Mouse (Mus musculus) forebrain, embryonic 11.5 days (tissue): ENCODE results near the gene Gm21903. TPM values are rescaled to one million over a fixed set of nuclear protein-coding genes. Genes with fewer than 3 reads are reported as not detected.

Experiments
- polyA plus RNA-seq: library from polyadenylated mRNA; unstranded; fragments of >200 nt; fragmentation: Nextera tagmentation; extraction: Ambion mirVana; gene quantifications from 2 replicates; pipeline ENCODE4 v1.2.1, GENCODE M21; 2014

The Gm21903 gene
- polyA plus RNA-seq, 1 experiment from 2014 or later, result not detected

Other genes starting within 250 kb of the Gm21903 start
- not detected in 2 replicates for gene Esp24, start 6.6 kb downstream of the Gm21903 start, polyA plus RNA-seq
- not detected in 2 replicates for gene Esp23, start 33.7 kb upstream of the Gm21903 start, polyA plus RNA-seq
- gene Esp22, start 52.0 kb upstream of the Gm21903 start, polyA plus RNA-seq, result not detected in 2 replicates